In genomic region chr10:99460847-99461445, GRCm38 (mm10) we compare ENCODE assay signal across 9 mouse cellular contexts.
DNase-seq lines count a peak whose midpoint lies in the region; ATAC-seq lines count a peak whose summit lies in the region.
"Had no signal": no experiment of that assay in that cellular context is flagged by ENCODE, and none has a peak within 500 bp of the region (broad histone marks: within the 10 kb centered on the region; RNA-seq: fewer than 3 reads in every experiment).

No protein-coding gene starts in this region.

- no peak for DNase-seq in frontal cortex, postnatal 36 days (ENCODE audit: low spot score in 2 of 2)
- peak; percentile 87 for DNase-seq in embryo, embryonic 9.5 days (ENCODE audit: extremely low spot score)
- DNase-seq in kidney, adult 9 months = peak; percentile 35
- peak; percentile 70 for DNase-seq in lung, postnatal 10 days
- DNase-seq in retina, embryonic 14.5 days (ENCODE audit: low spot score) = peak; percentile 61
- DNase-seq in adipocyte (ENCODE audit: low spot score) = no peak

- peak overlapping the region; percentile 68 for H3K4me2 ChIP-seq in heart, embryonic 12.5 days

- H3K4me3 ChIP-seq in heart, embryonic 12.5 days = peak overlapping the region; percentile 42

- H3K9ac ChIP-seq in heart, embryonic 12.5 days = peak overlapping the region; percentile 54

- H3K9me3 ChIP-seq in heart, embryonic 12.5 days (replicated peaks) = no peaks in the 10 kb centered on the region

- 2% methylated on average over 17 of the region's 17 CpGs for WGBS in heart, embryonic 12.5 days

- H3K36me3 ChIP-seq in heart, embryonic 12.5 days = no peaks in the 10 kb centered on the region
- H3K36me3 ChIP-seq: G1E had no signal

- H3K27ac ChIP-seq in heart, embryonic 12.5 days (ENCODE audit: poor library complexity, severe bottlenecking) = peak overlapping the region; percentile 78

- peaks cover 11% of the 10 kb centered on the region; the same call in 1 of the 2 replicates for H3K4me1 ChIP-seq in heart, embryonic 12.5 days (replicated peaks)

- H3K27me3 ChIP-seq in heart, embryonic 12.5 days (replicated peaks) = no peaks in the 10 kb centered on the region

- peak; percentile 19; the same call in 1 of the 2 replicates for ATAC-seq in frontal cortex, adult (ENCODE audit: low TSS enrichment)
- peak; percentile 77; the same call in 1 of the 2 replicates for ATAC-seq in heart, embryonic 12.5 days (ENCODE audit: insufficient number of reproducible peaks, low FRiP score)

Comparison
In these comparisons a context has a peak if more than half of its experiments do, and no peak if none do; other contexts are left out.
1. DNase-seq: peak in embryo, embryonic 9.5 days (single experiment), kidney, adult 9 months (single experiment), lung, postnatal 10 days (single experiment) and retina, embryonic 14.5 days (single experiment); none in frontal cortex, postnatal 36 days (0 of 2) and adipocyte (single experiment).